Mouse (Mus musculus) midbrain, embryonic 16.5 days (tissue): ENCODE data around the gene Ptprn2. TPM values are rescaled to one million over a fixed set of nuclear protein-coding genes. Genes with fewer than 3 reads are reported as not detected.

Experiments used
- ATAC-seq: fragments of 200-750 bp; cut with Nextera tagmentation; 2 replicates; pipeline ENCODE4 v1.8.0; 2017; ENCODE audit warnings: moderate TSS enrichment
- H3K27ac ChIP-seq: fragments of 300-500 bp; sonication (generic); 2 replicates; pipeline ENCODE4 v1.5.1; 2014; ENCODE audit warnings: mild to moderate bottlenecking, low read length, mixed read lengths
- H3K27me3 ChIP-seq: fragments of 300-500 bp; sonication (generic); 2 replicates; pipeline ENCODE4 v1.6.1; 2014; ENCODE audit warnings: low read depth, low read length, mixed read lengths; ENCODE audit not compliant: control insufficient read depth, insufficient read depth
- H3K36me3 ChIP-seq: fragments of 300-500 bp; sonication (generic); 2 replicates; pipeline ENCODE4 v1.6.1; 2014; ENCODE audit warnings: mild to moderate bottlenecking, low read length, moderate library complexity, mixed read lengths; ENCODE audit not compliant: control insufficient read depth, insufficient read depth
- H3K4me1 ChIP-seq: fragments of 300-500 bp; sonication (generic); 2 replicates; pipeline ENCODE4 v1.6.1; 2014; ENCODE audit warnings: mild to moderate bottlenecking, low read length, mixed read lengths; ENCODE audit not compliant: control insufficient read depth, insufficient read depth
- H3K4me2 ChIP-seq: fragments of 300-500 bp; sonication (generic); 2 replicates; pipeline ENCODE4 v1.6.1; 2014; ENCODE audit warnings: mild to moderate bottlenecking, low read length, mixed read lengths
- H3K4me3 ChIP-seq: fragments of 300-500 bp; sonication (generic); 2 replicates; pipeline ENCODE4 v1.5.1; 2014; ENCODE audit warnings: low read depth, mild to moderate bottlenecking, low read length, moderate library complexity, mixed read lengths
- H3K9ac ChIP-seq: fragments of 300-500 bp; sonication (generic); 2 replicates; pipeline ENCODE4 v1.6.1; 2014; ENCODE audit warnings: low read depth, low read length, mixed read lengths
- H3K9me3 ChIP-seq: fragments of 300-500 bp; sonication (generic); replicated peaks from 2 replicates; pipeline ENCODE4 v1.6.1; 2014; ENCODE audit warnings: mild to moderate bottlenecking, low read length, mixed read lengths; ENCODE audit not compliant: control insufficient read depth, poor library complexity, severe bottlenecking
- WGBS: fragments of 180-500 bp; shearing (Covaris S2); extraction: QIAGEN DNeasy Blood & Tissue Kit; methylation state at CpG from one replicate; pipeline ENCODE4 v1.1.7; 2014; 5-methylcytosine and 5-hydroxymethylcytosine counted together
- polyA plus RNA-seq: library from polyadenylated mRNA; unstranded; fragments of >200 nt; fragmentation: Nextera tagmentation; extraction: Ambion mirVana; gene quantifications from 2 replicates; pipeline ENCODE4 v1.2.1, GENCODE M21; 2015

Gene Ptprn2
- polyA plus RNA-seq, 1 experiment from 2014 or later: 15.6 TPM

DNA sequence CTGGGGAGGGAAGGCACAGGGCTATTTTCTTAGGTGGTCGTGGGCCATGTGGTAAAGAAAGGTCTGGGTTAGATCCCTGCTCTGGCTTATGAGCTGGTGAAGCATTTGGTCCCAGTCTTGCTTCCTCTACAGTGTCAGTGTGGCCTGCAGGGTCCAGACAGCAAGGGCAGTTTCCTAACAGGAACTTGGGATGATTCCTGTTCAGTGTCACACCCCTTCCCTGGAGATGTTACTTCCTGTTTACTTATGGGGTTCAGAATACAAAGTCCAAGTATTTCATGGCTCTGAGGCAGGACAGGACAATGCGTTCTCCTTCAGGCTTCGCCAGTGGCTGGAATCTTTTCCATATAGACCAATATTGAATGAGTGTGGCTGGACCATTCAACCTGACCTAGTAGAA, 741.7 kb downstream of the Ptprn2 start:
- no peak overlapping the region for H3K27ac ChIP-seq
- WGBS: 81% methylated on average over 3 of the region's 3 CpGs
- no peak overlapping the region for H3K4me3 ChIP-seq
- peaks cover 12% of the 10 kb centered on the region for H3K36me3 ChIP-seq
- H3K4me1 ChIP-seq: peaks cover 5% of the 10 kb centered on the region; the same call in 1 of the 2 replicates
- ATAC-seq: no peak
- no peaks in the 10 kb centered on the region for H3K27me3 ChIP-seq
- H3K9ac ChIP-seq: no peak overlapping the region
- no peaks in the 10 kb centered on the region for H3K9me3 ChIP-seq
- H3K4me2 ChIP-seq: no peak overlapping the region

DNA sequence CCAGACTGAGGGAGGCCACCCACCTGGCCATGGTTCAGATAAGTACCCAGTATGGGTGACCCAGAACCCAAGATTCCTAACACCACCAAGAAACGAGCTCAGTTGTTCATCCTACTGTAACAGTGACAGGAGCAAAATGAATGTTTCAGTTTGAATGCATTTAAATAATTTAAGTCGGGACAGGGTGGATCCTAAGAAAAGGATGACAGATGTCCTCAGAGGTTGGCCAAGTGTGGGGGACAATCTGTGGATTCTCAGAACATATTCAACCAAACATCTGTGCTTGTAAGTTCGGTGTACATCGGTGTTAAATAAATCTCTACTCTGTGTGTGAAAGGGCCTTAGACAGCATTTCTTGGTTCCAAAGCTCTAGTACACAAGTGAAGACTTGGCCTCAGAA, 743.9 kb downstream of the Ptprn2 start:
- no peaks in the 10 kb centered on the region for H3K9me3 ChIP-seq
- no peaks in the 10 kb centered on the region for H3K27me3 ChIP-seq
- WGBS: 64% methylated on average over 4 of the region's 4 CpGs
- H3K4me3 ChIP-seq: no peak overlapping the region
- H3K9ac ChIP-seq: no peak overlapping the region
- peaks cover 7% of the 10 kb centered on the region; the same call in 1 of the 2 replicates for H3K4me1 ChIP-seq
- H3K36me3 ChIP-seq: peaks cover 21% of the 10 kb centered on the region
- no peak overlapping the region for H3K4me2 ChIP-seq
- ATAC-seq: no peak
- H3K27ac ChIP-seq: peak overlapping the region; percentile 55; the same call in 1 of the 2 replicates

DNA sequence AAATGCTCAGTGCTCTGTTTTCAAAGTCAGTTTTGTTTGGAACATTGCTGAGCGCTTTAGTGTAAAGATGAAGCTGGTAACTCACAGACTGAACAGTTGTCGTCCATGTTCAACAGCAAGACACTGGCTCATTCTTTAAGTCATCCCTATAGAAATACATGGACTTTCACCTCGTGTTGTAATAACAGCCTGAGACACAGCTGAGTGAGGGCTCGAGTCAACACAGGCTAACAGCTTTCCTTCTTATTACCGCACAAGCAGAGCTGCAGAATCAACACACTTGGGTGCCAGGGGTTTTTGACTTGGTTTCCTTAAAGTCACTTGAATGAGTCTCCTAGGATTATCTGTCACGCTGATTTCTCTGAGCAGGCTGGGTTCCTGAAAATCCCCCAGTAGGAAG, 744.8 kb downstream of the Ptprn2 start:
- H3K27ac ChIP-seq: peak overlapping the region; percentile 41; the same call in 1 of the 2 replicates
- no peaks in the 10 kb centered on the region for H3K27me3 ChIP-seq
- no peaks in the 10 kb centered on the region for H3K9me3 ChIP-seq
- no peak overlapping the region for H3K9ac ChIP-seq
- H3K36me3 ChIP-seq: peaks cover 23% of the 10 kb centered on the region
- peaks cover 7% of the 10 kb centered on the region; the same call in 1 of the 2 replicates for H3K4me1 ChIP-seq
- no peak for ATAC-seq
- 56% methylated on average over 6 of the region's 6 CpGs for WGBS
- H3K4me2 ChIP-seq: no peak overlapping the region
- H3K4me3 ChIP-seq: no peak overlapping the region

DNA sequence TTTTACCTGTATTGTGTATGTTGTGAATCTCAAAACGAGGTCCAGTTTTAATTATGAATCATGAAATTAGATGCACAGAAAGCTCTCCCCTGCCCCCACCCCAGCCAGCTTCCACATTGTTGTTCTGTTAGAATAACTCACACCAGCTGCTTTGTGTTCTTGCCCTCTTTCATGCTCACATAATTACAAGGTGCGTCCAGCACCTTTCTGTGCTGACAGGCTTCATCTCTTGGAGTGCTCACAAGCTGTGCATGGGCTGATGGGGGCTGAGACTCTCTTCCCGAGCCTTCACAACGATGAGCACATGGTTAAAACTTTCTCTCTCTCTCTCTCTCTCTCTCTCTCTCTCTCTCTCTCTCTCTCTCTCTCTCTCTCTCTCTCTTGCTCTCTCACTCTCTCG, 746.3 kb downstream of the Ptprn2 start:
- 70% methylated on average over 5 of the region's 5 CpGs for WGBS
- peak overlapping the region; percentile 12; the same call in 1 of the 2 replicates for H3K27ac ChIP-seq
- H3K4me1 ChIP-seq: peaks cover 7% of the 10 kb centered on the region; the same call in 1 of the 2 replicates
- H3K4me3 ChIP-seq: no peak overlapping the region
- H3K27me3 ChIP-seq: no peaks in the 10 kb centered on the region
- H3K9ac ChIP-seq: no peak overlapping the region
- peaks cover 26% of the 10 kb centered on the region for H3K36me3 ChIP-seq
- ATAC-seq: no peak
- H3K9me3 ChIP-seq: no peaks in the 10 kb centered on the region
- H3K4me2 ChIP-seq: no peak overlapping the region

DNA sequence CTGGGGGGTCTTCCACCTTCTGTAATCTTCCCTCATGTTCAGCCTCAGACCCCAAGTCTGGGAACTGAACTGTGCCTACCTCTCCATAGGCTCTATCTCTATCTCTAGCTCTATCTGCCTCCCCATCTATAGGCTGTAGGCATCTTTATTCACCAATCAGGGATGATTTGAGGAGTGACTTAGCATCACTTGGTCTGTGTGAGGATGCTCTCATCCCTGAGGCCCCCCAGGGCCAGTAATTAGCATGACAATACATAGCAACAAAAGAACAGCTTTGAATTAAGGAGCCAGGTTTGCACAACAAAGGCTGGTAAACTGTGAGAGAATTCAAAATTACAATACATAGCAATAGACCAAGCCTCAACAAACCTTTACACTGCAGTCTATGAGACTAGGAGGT, 749.6 kb downstream of the Ptprn2 start:
- Histone ChIP-seq H3K4me1 (peaks cover 5% of the 10 kb centered on the region; the same call in 1 of the 2 replicates), H3K4me2 (no peak overlapping the region), H3K27me3 (no peaks in the 10 kb centered on the region), H3K4me3 (no peak overlapping the region), H3K9me3 (no peaks in the 10 kb centered on the region), H3K27ac (no peak overlapping the region), H3K36me3 (peaks cover 22% of the 10 kb centered on the region), H3K9ac (no peak overlapping the region)
- no peak for ATAC-seq

DNA sequence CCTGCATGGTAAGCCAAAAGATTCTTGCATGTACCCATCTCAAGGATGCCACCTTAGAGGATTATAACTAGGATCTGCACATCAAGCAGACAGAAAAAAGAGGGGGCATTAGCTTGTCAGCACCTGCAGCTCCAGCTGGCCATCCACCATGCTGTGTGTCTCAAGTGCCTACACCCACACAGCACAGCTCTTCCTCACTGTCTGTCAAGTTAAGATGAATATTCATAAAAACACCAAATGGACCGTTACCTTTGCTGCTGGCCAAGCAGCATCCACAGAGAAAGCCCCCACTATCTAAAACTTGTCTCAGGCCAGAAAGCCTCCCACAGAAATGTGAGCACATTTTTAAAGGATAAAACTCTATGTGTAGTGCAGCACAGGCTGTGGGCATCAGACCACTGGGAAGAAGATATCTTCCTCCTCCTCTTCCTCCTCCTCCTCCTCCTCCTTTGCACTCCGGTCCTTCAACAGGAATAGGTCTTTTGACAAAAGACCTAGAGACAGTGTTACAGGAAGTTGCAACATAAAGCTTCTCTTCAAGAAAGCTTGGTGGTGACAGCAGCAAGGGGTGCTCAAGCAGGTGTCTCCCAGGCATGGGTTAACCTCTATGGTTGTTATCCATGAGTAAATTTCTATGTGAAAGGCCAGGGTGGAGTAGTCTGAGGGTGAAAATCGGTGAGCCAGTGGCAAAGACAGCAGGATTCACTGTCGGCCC, 750.7 kb downstream of the Ptprn2 start:
- 87% methylated on average over 4 of the region's 4 CpGs for WGBS
- Histone ChIP-seq H3K27ac (no peak overlapping the region), H3K27me3 (no peaks in the 10 kb centered on the region), H3K4me1 (peaks cover 5% of the 10 kb centered on the region; the same call in 1 of the 2 replicates), H3K9ac (no peak overlapping the region), H3K4me2 (no peak overlapping the region), H3K36me3 (peaks cover 22% of the 10 kb centered on the region), H3K4me3 (no peak overlapping the region), H3K9me3 (no peaks in the 10 kb centered on the region)
- no peak for ATAC-seq

DNA sequence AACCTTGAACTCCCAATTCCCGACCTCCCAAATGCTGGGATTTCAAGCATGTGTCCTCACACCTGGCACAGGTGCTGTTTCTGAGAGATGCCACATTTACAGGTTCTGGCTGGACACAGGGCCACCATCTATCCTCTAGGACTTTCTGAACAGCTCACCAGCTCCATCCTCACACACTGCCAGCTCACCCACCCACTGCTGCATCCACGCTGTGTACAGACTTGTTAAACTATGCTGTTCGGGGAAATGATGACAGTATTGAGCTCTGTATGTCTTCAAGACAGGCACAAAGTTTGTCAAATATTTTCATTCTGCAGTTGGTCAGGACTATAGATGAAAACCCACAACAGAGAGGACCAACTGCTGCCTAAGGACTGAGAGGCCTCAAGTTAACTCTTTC, 751.5 kb downstream of the Ptprn2 start:
- 88% methylated on average over 3 of the region's 3 CpGs for WGBS
- H3K36me3 ChIP-seq: peaks cover 22% of the 10 kb centered on the region
- no peak overlapping the region for H3K27ac ChIP-seq

DNA sequence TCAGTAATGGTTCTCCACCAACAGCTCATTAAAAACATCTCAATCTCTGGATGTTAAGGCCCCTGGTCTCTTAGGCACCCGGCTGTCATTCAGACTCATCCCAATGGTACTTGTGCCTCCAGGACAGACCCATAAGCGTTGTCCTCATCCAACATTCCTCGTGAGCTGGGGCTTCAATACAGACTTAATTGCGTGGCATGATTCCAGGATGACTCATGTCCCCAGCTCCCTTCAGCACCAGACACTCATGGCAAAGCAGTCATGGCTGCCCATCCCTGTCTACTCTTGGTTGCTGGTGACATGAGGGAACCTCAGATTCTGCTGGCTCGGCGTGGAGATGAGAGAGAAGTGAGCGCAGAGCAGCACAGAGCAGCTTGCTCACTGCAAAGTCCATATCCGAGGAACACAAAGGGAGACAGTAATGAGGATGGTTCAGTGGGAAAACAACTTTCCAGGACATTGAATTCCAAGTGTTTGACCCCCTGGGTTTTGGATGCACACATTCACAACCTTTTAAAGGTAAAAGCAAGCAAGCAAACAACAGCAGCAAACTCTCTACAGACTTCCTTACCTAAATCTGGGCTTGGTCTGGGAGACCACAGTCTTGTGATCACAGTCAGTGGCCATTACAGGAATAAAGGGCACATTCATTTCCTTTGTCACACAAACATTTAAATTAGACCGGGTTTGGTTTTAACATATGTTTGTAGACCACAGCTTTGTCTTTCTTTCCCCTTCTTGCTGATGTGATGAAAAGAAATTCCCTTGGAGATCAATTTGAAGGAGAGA, 754.6 kb downstream of the Ptprn2 start:
- Histone ChIP-seq H3K4me2 (no peak overlapping the region), H3K27ac (0 out of 2 replicates have a peak overlapping the region, but pooled peaks have one; percentile 2), H3K36me3 (peaks cover 11% of the 10 kb centered on the region; the same call in 1 of the 2 replicates), H3K4me1 (peaks cover 5% of the 10 kb centered on the region), H3K4me3 (no peak overlapping the region), H3K9me3 (no peaks in the 10 kb centered on the region), H3K9ac (no peak overlapping the region), H3K27me3 (no peaks in the 10 kb centered on the region)
- 65% methylated on average over 9 of the region's 9 CpGs for WGBS
- ATAC-seq: no peak

More for the DNA sequence above, 751.5 kb downstream of the Ptprn2 start:
- Histone ChIP-seq H3K9me3 (no peaks in the 10 kb centered on the region), H3K4me1 (peaks cover 6% of the 10 kb centered on the region), H3K9ac (no peak overlapping the region), H3K4me3 (no peak overlapping the region), H3K27me3 (no peaks in the 10 kb centered on the region), H3K4me2 (no peak overlapping the region)
- ATAC-seq: no peak

DNA sequence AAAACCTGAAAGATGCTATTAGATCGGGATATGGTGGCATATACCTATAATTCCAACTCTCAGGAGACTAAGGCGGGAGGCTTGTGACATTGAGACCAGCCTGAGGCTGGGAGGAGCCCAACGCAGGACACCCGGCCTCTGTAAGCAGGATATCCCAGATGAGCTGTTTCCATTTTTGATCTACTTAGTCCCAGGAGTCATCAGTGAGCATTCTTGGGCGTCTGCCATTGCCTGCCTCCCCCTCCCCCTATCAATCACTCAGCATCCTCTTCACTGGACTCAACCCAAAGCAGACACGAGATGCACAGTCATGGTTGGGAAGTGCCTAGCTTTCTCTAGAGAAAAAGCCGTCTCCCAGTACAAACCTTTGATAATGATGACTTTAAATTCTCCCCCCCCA, 756.7 kb downstream of the Ptprn2 start:
- no peak overlapping the region for H3K9ac ChIP-seq
- H3K27ac ChIP-seq: no peak overlapping the region
- H3K4me3 ChIP-seq: no peak overlapping the region
- H3K36me3 ChIP-seq: peaks cover 5% of the 10 kb centered on the region; the same call in 1 of the 2 replicates
- no peak overlapping the region for H3K4me2 ChIP-seq
- 45% methylated on average over 7 of the region's 7 CpGs for WGBS
- H3K4me1 ChIP-seq: peaks cover 5% of the 10 kb centered on the region
- no peak; the same call in 1 of the 2 replicates for ATAC-seq
- no peaks in the 10 kb centered on the region for H3K27me3 ChIP-seq
- no peaks in the 10 kb centered on the region for H3K9me3 ChIP-seq
